Mouse (Mus musculus) liver, embryonic 14.5 days (tissue): ENCODE measurements around the gene Tatdn2.

Source experiments
- CTCF ChIP-seq: IDR thresholded peaks from 2 replicates; pipeline ENCODE4 v1.5.1; 2016; ENCODE audit warnings: antibody characterized with exemption, low read depth, control low read depth
- EP300 ChIP-seq: IDR thresholded peaks from 2 replicates; pipeline ENCODE4 v1.6.1; 2016; ENCODE audit warnings: antibody characterized with exemption, low read depth

- TF ChIP-seq CTCF (no peak), EP300 (no peak)
Observed at GRCm38 (mm10) chr6:113654753-113655397, 42.0 kb upstream of the Tatdn2 start.
